Mouse (Mus musculus): ENCODE results near the gene Map1a. TPM values are rescaled to one million over a fixed set of nuclear protein-coding genes. Genes with fewer than 3 reads are reported as not detected.

Gene Map1a
- total RNA-seq (2015; ENCODE audit: low replicate concordance) (0.36 TPM in 1 of 2 replicates, not detected in the other), total RNA-seq (2017; ENCODE audit: low replicate concordance) (0.64 and 0.83 TPM in 2 replicates)

DNA sequence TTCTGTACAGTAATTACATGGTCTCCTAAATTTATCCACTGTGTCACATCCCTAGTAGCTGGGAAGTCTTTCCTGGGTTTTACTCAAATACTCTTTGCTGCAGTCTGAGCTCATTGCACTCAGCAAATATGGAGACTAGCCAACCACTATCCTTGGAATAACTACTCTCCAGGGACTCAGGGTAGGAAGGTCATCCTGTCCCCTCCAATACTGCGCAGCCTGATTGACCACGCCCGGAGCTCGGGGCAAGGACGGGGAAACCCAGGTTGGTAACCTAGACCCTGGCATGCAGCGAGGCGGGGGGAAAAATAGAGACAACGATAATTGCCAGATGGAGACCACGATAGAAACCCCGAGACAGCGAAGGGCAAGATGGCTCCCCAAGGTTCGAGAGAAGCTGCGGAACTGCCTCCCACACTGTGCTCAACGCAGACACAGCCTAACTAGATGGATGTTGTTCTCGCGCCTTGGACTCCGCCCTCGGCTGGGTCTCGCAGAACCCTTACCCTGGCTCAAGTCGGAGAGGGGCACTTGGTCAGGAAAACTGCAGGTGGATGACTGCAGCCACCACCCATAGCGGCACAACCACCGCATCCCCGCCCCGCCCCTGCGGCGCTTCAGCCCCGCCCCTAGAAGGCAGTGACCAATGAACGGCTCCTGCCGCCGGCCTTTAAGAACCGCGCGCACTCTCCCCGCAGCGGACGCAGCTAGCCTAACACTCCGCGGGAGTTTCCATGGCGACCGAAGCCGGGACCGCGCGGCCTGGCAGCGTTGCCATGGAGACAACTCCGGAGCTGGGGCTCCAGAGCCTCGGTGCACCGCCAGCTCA lies at the start of gene Map1a:
TSS of gene Map1a (plus strand) at position 700 of the 829 bp plus-strand sequence.
- ATAC-seq (replicated peaks; ENCODE audit: low FRiP score, poor library complexity, severe bottlenecking), result peak; percentile 98

- ATAC-seq (replicated peaks; ENCODE audit: low FRiP score, poor library complexity, severe bottlenecking), result no peak
Observed at GRCm38 (mm10) chr2:121244099-121244498, 45.3 kb upstream of the Map1a start.

- ATAC-seq (replicated peaks; ENCODE audit: low FRiP score, poor library complexity, severe bottlenecking), result no peak
Observed at GRCm38 (mm10) chr2:121249758-121250157, 39.6 kb upstream of the Map1a start.

DNA sequence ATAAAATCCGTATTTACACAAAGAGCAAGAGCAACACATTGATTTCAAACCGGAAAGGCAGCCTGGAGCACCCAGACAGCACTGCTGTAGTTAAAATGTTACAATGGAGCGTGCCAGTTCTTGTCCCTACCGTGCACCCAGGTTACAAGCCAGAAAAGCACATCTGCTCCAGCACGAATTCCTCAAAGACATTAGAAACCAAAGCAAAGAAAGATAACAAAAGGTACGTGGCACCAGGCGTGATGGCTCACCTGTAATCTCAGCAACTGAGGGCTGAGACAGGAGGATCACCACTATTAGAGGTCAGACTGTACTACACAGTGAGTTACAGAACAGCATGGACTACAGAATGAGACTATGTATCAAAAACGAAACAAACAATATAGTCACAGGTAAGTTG lies 21.0 kb upstream of the Map1a start:
- ATAC-seq (replicated peaks; ENCODE audit: low FRiP score, poor library complexity, severe bottlenecking), result no peak

GRCm38 (mm10) chr2:121270521-121271235 lies 18.7 kb upstream of the Map1a start:
- no peak for ATAC-seq (replicated peaks; ENCODE audit: low FRiP score, poor library complexity, severe bottlenecking)

DNA sequence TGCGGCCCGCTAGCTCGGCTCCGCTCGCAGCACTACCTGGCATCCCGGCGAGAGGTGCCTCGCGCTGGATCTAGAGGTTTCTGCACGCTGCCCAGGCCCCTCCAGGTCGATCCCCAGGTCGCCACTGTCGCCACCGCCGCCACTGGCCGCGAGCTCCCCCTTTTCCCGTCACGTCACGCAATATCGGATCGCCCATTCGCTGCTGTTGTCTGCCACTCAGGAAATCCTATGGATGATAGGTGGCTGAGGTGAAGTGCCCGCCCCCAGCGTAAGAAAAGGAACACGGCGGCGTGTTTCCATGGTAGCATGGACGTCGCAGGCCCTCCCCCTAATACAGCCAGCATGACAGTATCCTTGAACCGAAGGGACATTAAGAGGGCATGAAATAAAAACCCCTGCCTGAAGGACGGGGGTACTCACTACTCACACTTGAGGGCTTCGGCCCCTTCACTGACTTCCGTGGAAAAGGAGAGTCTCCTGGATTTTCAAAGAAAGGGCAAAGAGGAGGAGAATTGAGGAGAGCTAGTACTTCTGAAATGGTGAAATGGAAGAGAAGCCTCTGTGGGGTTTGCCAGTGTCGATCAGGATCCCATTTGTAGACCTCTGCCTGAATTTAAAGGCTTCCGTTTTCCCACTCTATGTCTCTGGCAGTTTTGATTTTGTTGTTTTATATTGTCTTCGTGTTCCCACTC lies 18.0 kb upstream of the Map1a start, which contains the start of gene Trp53bp1:
TSS of gene Trp53bp1 (minus strand) at position 172 of the 692 bp plus-strand sequence.
- ATAC-seq (replicated peaks; ENCODE audit: low FRiP score, poor library complexity, severe bottlenecking), result peak; percentile 100

DNA sequence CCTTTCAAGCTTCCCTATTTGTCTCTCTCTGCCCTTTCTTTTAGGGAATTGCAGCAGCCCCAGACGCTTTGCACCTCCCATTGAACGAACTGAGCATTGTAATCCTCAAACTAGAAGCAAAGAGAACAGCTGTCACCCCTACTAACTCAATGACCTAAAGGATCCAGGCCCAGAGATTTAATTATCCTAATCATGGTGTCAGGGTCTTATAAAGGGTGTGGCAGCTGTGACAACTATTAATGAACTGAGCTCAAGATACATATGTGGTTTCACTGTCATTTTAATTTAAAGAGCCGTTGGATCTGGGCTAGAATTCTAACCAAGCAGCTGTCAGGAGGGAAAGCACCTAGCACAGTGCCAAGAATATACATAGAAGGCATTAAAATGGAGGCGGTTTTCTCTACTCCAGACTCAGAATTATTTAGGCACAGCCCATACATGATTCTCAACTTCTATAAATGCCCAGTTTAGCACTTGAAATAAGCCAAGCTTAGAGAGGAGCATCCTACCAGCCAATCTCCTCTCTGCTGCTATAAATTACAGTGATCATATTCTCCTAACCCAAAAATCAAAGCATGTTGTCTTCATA lies 17.4 kb upstream of the Map1a start:
- ATAC-seq (replicated peaks; ENCODE audit: low FRiP score, poor library complexity, severe bottlenecking), result no peak

- no peak for ATAC-seq (replicated peaks; ENCODE audit: low FRiP score, poor library complexity, severe bottlenecking)
Observed at GRCm38 (mm10) chr2:121287850-121288249, 1.6 kb upstream of the Map1a start.

GRCm38 (mm10) chr2:121289730-121290540 lies 535 bp downstream of the Map1a start:
- no peak for ATAC-seq (replicated peaks; ENCODE audit: low FRiP score, poor library complexity, severe bottlenecking)

GRCm38 (mm10) chr2:121292316-121293013 lies 3.1 kb downstream of the Map1a start:
- ATAC-seq (replicated peaks; ENCODE audit: low FRiP score, poor library complexity, severe bottlenecking), result no peak

DNA sequence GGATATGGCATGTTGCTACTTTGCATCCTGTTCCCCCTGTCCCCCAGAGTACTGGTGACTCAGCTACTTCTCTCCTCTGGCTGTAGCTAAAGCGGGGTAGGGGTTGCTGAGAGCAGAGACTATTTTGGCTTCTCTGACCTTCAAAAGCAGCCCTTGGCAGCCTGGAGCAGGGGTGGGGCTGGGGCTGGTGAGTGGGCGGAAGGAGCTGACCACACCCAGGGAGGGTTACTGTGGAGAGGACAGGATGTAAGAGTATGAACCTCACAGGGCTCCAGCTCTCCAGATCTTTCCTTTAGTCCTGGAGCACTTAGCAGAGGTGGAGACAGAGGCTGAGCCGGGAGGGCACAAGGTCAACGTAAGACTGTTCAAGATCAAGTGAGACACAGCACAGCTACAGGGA lies 4.8 kb downstream of the Map1a start:
- ATAC-seq (replicated peaks; ENCODE audit: low FRiP score, poor library complexity, severe bottlenecking), result no peak

- ATAC-seq (replicated peaks; ENCODE audit: low FRiP score, poor library complexity, severe bottlenecking), result no peak
Observed at GRCm38 (mm10) chr2:121294753-121295607, 5.6 kb downstream of the Map1a start.

DNA sequence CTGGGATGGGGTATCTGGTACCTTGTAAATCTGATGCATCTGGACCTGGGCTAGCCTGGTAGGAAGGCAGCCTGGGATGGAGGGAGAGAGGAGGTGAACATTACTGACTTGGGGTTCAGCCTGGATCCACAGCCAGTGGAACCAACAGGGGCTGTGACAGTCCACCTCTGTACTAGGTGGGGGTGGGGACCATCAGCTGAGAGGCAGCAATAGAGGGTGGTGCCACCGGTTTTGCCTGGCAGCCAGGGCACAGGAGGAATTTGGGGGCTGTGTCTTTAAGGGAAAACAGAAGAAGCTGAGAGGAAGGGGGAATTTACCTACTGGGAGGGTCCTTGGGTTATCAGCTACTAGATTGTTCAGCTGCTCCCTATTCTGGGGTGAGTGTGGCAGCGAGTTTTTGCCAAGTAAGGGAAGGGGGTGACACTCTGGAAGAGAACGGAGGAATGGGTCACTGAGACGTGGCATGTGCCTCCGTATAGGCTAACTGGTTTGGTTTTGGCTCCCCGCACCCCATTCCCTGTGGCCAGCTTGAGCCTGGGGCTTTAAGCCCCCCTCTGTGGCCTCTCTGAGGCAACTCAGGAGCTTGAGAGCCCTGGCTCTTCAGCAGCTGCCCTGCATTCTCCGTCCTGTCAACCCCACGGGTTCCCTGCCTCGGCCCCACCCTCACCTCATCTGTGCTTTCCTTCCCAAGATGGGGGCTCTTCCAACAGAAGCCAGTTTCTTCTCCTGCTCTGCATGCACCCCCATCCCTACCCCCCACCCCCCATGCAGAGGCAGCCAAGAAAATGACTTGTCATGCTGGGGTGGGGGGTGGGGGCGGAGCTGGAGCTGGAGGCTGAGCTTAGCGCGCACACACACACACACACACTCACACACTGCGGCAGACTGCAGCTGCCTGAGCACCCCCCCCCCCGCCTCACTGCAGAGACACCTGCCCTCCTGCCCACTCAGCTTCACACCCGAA lies 6.5 kb downstream of the Map1a start:
- no peak for ATAC-seq (replicated peaks; ENCODE audit: low FRiP score, poor library complexity, severe bottlenecking)

DNA sequence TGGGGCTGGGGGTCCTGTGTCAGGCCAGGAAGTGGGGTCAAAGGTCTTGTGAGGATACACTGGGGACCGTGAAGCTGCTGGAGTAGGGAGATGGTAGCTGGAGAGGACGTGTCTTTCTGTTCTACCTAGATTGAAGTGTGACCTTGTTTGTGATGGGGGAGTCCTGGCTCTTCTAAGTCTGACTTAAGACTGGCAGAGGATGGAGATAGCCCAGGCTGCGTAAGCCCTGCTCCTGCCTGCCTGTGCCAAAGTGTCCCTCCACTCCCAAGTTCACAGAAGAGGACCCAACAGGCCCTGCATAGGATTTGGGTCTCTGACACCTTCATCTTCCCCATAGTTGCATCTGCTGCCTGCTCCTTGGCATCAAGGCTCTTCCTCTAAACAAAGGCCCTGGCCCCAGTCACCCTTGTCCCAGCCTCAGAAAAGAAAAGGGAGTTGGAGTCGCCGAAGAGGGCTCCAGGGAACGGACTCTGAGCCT lies 7.4 kb downstream of the Map1a start:
- ATAC-seq (replicated peaks; ENCODE audit: low FRiP score, poor library complexity, severe bottlenecking), result no peak

DNA sequence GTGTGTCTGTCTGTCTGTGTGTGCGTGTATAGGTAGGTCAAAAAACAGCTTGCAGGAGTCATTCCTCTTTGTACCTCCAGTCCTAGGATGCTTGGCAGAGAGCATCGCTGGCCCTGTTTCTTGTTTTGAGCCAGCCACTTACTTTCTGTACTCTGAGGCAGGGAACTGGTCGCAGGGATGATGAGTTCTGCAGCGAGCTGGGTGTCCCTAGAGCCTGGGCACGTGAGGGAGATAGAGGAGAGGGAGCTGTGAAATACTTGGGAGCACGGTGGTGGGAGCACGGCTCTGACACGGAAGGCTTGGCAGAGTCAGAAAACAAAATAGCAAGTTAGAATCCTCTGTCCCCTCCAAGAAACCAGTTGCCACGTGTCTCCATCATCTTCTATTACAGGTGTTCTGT lies 8.3 kb downstream of the Map1a start:
- ATAC-seq (replicated peaks; ENCODE audit: low FRiP score, poor library complexity, severe bottlenecking), result no peak

DNA sequence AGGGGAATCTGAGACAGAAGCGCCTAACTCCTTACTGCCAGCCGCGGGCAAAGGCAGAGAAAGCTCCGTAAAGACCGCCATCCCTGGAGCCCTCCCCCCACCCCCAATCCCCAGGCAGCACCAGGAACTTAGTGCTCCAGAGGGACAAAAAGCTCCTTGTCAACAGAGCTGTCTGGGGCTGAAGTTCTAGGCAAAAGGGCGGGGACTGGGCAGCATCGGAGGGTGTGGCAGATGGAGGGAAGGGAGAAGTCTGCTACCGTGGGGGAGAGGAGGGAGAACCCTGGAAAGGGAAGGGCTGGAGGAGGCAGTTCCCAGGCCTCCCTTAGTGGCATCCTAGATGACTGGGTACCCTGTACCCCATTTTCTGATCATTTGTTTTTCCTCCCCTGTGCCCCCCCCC lies 8.7 kb downstream of the Map1a start:
- ATAC-seq (replicated peaks; ENCODE audit: low FRiP score, poor library complexity, severe bottlenecking), result no peak

Data from erythroid progenitor cell, adult 5-6 weeks (primary cell).